Mouse (Mus musculus) T-helper 2 cell (primary cell): ENCODE measurements at regions not wholly inside any gene's neighbourhood (a gene's known extent, or its start where the extent isn't known, plus 50 kb on each side); places are given as distances from the start of the nearest gene placed in this dataset.

Experiments used
- in situ Hi-C: fragments of 300-600 bp; cut with MboI, MseI; formaldehyde crosslinking; loops from one replicate; pipeline ENCODE4 v1.15.1; 2025; ENCODE audit warnings: high pct_unique_total_duplicates

DNA sequence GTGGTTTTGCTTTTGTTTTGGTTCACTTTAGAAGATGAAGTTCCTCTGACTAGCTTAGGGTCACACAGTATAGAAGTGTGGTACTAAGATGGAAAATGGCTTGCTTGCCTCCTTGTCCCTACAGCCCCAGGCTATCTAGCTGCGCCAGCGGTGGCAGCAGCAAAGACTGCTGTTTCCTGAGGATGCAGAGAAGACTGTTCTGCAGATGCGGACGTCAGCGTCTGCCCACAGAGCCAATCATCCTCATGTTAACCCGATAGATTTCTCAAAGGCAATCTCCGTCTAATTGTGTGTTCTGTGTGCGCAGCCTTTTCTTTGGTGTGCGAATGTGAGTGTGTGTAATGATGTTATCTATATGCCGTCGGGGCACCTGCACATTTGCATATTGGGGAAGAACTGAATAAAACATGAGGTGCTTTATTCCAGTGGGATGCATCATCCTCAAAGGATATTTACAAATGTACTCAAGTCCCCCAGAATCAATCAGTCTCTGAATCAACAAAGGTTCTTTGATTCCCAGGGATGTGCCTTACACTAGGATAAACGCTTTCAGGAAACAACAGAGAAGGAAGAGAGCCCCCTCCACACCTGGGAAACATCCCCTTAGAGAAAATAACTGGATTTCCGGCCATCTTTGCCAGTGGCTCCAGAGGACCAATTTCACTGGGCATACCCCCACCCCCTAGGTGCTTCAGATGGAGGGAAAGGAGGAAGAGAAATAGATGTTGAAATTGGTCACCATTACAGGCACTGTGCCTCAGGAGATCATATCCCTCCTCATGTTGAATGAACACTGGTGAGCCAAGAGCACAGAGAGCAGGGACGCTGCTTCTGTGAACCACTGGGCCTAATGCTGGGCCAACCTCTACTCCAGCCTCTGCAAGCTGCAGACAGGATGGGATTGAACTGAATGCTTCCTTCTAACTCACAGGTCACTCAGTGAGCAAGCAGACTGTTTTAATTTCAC lies 409.7 kb upstream of the Plxna2 start:
- in situ Hi-C loops: no loop called here

DNA sequence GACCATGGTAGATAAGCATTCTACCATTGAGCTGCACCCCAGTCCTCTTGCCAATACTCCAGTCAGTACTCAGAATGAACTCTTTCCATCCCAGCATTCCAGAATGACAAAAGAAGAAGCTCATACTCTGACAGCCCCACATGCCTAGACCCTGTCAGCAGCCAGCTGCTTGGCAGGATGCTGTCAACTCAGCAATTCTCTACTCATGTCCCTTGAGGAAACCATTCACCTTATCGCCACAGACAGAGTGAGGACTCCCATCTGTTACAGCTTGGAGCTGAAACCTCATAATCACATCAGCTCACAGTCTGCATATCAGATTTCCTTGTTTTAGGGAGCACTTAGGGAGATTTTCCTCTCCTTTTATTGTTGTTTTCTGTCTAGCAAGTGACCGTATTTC lies 420.5 kb upstream of the Plxna2 start:
- in situ Hi-C loops: no loop called here

DNA sequence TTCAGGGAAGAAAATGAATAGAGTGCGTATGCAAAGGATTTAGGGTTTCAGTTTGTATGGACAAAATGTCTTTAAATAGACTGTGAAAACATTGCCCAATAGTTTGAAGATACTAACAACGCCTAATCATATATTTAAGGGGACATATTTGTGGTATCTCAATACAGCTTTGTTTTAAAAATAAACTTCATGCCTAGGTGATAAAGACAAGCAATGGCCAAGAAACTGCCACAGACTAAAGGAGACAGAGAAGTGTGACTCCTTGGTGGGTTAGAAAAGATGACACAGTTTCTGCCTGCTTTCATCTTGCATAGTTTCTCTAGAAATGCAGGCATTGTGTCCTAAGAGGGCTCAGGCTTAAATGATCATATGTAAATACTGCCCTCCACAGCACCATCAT lies 435.7 kb upstream of the Plxna2 start:
- in situ Hi-C loops: no loop called here

DNA sequence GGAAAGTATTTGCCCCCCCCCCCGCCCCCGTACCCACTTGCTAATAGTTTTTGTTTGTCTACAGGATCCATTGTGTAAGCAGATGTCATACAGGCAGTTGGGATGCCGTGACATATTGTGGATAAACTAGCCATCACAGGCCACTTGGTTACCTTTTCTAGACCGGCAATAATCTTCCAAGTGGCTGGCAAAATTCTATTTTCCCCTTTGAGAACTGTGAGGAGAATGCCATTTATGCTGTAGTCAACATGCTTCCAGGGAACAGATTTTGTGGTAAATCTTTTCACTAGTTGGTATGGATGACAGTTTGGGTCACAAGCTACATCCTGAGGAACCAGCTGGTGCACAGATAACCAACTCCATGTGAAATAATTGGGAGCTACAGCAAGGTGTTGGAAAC lies 456.5 kb upstream of the Plxna2 start:
- in situ Hi-C loops: no loop called here

DNA sequence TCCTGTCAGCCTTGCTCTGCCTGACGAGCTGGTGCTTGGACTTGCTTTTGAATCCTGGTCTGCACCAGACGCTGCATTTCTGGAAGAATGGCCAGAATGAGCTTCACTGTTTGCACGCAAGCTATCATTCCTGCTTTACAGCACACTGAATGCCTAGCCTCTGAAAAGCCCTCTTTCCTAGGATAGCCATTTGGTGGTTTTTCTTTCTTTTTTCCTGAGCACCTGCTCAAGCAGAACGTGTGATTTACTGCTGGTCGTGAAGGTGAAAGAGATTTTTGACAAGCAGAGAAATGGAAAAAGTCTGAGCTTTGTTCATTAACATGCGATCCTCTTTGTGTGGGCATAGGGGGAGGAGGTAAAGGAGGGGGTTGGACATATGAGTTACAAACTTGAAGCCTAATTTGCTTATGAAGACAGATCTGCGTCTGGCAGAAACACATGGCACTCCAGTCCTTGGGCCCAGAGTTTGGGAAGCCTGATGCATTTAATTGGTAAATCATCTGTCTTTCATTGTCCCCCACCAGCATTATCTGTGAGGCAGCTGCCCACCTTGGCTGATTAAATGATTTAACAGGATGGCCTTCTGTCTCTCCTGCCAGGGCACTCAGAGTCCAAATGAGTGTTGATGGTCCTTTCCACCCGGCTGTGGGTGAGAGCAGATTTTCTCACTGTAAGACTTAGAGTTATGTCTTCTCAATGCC lies 457.1 kb upstream of the Plxna2 start:
- in situ Hi-C loops: no loop called here

DNA sequence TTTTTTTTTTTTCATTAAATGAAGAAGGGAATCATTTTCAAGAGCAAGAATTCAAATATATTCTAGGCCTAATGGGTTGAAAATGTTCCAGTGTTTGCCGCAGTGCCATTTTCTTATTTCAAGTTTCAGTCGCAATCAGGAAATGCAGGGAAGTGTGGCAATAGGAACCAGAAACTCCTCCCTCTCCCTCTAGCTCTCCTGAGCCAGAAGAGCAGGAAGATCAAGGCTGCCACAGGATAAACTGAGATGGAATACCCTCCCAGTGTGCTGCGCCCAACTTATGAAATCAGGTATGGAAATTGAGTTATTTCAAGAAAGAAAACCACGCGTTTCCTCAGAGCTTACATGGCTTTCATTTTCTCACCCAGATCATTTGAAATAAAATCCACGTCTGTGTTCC lies 460.8 kb upstream of the Plxna2 start:
- in situ Hi-C loops: no loop called here

DNA sequence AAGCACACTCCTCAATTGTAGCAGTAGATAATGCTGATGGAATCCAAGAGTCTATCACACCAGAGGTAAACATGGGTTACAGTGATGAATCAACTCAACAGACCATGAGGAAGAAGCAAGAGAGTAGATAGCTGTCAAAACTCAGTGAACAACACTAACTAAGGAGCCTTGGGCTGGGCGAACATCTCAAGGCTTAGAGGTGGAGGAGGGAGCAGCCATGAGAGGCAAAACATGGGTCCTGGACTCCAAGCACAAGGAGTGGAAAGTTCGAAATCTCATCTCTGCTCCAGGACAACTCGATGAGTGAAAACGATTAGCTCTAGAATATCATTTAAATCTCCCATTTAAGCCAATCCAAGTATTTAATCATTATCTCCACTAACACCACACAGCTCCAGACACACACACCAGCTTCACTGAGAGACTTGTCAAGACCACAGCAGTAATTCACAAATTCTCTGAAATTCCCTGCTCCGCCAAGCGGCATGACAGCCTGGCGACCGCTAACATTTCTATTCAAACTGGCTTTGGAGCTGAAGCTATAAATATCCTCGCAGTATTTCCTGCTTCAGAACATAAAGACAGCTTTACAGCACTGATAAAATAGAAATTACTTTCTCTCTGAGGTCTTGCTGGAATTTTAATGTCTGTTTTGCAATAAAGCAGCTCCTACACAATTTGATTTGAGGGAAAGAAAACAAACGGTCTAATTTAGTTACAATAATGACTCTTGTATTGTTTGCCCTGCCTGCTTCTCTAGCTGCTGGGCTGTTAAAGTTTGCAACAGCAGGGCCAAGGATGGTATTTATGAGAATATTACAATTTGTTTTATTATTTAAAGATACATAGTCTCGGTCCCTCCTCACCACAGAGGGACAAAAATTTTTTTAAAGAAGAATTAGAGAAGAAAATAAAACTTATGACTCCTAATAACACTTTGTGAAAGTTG lies 469.3 kb upstream of the Plxna2 start:
- in situ Hi-C loops: no loop called here

DNA sequence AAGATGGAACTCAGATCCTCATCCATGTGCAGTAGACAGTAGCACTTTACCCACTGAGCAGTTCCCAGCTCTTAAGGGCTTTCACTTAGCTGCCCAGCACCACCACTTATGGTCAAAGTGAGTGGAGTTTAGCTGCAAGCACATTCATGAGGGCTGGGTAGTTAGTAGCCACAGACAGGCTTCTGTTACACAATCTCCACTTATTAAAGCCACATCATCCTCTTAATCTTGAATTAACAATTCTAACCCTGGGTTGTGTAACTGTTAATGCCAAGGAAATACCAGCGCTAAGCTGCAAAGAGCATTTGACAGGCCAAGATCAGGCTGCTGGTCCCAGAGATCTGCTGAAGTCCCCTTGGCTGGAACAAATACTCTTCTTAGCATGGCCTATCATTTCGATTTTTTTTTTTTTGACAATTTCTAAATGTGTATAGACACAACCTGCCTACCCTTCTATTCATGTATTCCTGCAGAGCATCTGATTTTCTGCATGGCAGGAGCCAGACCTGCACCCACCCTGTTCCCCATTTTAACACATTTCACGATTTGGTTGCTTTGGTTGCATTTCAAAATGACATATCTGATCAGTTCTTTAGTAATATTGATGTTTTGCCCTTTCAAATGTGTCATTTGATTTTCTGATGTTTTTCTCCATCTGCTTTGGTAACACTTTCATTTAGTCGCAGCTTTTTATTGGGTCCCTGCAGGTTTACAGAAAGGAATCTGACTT lies 500.2 kb upstream of the Plxna2 start:
- in situ Hi-C loops: no loop called here

DNA sequence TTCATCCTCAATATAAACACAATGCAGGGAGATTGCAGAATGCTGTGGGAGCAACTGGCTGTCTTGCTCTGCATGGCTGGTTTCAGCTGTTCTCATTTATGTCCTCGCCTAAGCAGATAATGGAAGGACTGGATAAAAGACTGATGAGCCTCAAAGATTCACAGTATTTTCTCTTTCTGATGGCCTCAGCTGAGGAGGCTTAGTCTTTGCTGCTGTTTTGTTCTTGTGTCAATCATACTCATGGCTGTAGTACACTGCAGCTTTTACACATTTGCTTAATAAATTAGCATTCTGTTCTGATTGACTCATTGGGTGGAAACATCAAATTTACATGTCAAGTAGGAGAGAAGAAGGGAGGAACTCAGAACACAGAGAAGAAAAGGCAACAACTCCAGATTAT lies 503.6 kb upstream of the Plxna2 start:
- in situ Hi-C loops: no loop called here

DNA sequence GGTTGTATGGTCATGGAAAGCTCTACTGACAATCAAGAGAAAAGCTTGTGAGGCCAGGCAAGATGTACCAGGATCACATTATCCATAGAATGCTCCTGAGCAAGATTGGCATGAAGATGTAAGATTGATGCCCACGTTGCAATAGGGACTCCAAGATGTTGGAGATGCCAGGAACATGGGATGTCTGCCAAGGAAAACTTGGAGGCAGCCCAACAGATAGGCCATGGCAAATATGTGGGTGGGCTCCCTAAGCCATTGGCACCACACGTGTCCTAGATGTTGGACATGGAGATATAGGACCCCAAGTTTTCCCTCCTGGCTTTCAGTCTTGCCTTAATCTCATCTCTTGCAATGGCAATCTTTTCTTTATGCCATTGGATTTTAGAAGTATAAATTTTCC lies 506.1 kb upstream of the Plxna2 start:
- in situ Hi-C loops: no loop called here

DNA sequence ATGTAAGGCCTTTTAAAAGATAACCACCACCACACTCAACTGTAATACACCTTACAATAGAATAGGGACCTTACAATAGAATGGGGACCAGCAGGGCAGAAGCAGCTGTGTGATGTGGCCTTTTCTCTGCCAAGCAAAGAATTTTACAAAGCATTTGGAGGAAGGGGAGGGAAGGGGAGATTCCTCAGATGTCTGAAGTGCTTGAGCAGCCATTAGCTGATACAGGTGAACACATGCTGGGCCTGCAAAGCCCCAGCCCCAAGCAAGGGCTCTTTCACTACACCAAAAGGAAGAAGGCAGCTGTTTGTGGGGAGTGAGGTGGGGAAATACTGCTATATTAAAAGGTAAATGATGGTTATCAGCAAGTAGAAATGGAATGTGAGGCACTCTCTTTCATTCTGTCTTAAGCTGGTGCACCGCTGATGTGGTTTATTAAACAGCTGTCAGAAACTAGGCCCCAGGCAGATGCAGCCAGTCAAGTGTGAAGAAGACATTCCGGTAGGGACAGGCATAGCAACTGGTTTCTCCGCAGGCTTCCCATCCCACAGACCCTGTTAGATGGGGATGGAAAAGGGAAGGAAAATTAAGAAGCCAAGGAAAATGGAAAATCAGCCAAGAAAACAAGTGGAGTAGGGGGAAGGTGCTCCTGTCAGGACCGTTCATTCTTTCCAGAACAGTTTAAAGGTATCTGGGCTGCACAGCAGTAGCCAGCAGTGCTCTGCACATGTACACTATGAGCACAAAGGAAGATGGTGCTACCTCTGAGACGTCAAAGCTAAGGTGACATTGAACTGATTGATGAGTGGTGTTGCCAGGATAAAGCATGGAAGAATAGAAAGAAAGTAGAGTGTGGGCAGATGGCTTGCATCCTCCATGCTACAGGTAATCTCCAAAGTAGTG lies 508.6 kb upstream of the Plxna2 start:
- in situ Hi-C loops: no loop called here

DNA sequence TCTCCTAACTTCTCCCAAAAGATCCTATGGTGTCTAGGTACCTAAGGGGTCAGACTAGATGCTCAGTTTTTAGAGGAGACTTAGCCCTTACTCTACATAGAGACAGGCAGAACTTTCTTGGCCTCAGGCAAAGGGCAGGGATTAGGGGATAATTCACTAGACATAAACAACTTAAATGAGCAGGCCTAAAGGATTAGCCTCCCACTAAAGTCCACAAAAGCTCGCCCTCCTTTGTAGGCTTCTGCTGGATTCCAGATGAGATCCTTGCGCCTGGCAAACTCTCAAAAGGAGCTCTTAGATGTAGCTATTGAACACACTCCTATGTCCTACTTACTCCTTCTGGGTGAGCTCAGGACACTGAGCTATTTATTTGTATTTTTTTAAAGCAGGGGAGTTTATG lies 509.9 kb upstream of the Plxna2 start:
- in situ Hi-C loops: no loop called here

DNA sequence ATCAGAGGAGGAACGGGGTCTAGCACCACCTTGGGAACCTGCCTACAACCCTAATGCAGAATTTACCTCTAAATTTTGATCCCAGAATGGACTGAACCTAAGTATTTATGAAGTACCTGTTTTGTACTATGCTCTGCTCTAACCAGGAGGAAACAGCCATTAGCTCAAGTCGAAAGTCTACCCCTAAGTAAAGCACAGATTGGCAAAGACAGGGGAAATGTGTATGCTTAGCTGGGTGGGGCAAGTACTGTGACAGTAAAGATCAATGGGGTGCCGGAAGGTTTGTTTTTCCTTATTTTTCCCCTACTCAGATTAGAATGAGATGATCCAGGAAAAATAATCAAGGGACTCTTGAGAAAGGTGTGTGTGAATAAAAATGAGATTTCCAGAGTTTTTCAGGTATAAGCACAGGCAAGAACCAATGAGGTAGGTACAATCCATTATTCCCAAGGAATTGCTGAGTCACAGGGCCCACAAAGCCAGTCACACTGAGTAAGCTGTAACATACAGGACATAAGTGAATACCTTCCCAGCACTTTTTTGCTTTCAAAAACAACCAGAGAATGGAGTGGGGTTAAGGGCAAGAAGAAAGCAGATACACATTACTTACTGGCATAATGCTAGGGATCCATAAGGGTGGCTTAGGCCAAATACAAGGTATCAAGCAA lies 510.6 kb upstream of the Plxna2 start:
- in situ Hi-C loops: no loop called here

DNA sequence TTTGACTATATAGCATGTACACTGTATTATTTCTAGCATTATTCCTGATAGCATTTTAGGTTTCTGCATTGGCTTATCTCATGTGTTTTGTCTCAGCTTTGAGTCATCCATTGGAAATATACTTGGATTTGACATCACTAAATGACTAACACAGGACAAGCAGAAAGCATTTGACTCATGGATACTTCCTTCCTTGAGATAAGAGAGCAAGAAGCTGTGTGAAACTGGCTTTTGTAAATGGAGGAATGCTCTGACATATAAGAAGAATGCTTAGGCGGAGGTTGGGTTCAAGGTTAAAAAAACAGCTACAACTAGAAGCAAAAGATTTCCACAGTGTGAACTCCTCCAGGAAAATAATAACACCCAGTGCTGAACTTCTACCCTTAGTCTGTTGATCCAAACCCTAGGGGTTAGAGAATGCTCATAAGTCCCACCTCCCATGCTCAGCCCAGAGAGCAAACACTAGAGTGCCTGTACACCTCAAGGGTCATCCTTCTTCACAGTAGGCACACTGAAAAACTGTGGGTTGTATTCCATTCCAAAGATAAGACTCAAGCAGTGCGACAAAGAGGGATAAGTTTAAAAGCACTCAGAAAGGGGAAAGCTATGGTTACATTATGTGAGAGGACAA lies 528.0 kb upstream of the Plxna2 start:
- in situ Hi-C loops: no loop called here

DNA sequence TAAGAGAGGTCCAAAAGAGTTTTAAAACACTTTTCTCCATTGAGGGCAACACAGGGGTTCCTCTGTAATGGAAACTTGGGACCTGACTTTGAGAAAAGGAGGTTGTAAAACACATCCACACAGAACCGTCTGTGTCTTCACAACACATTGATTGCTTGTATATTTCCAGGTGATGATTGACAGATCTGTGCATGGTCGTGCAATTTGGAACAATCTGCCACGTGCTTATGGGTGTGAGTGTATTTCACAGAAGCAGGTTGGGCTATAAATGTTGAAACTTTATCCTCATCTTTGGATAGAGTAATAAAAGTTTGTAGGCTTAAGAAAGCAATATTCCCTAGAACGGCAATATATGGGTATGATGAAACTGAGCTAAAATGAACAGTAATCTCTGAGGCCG lies 559.5 kb upstream of the Plxna2 start:
- in situ Hi-C loops: no loop called here

DNA sequence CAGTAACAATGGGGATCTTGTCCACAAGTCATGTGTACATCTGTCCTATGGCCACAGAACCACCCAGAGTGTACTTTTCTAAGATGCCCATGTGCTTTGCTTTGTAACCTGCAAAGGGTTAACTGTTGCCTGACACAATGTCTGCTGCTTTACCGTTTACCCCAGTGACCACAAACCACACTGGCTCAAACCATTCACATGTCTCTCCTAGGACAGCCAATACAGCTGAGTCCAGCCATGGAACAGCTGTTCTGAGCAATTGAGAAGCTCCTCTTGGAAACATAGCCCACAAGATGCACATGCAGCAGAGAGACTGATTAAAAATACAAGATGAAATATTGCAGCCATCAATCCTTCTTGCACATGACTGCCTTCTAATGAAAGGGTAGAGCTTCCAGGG lies 561.5 kb upstream of the Plxna2 start:
- in situ Hi-C loops: no loop called here

DNA sequence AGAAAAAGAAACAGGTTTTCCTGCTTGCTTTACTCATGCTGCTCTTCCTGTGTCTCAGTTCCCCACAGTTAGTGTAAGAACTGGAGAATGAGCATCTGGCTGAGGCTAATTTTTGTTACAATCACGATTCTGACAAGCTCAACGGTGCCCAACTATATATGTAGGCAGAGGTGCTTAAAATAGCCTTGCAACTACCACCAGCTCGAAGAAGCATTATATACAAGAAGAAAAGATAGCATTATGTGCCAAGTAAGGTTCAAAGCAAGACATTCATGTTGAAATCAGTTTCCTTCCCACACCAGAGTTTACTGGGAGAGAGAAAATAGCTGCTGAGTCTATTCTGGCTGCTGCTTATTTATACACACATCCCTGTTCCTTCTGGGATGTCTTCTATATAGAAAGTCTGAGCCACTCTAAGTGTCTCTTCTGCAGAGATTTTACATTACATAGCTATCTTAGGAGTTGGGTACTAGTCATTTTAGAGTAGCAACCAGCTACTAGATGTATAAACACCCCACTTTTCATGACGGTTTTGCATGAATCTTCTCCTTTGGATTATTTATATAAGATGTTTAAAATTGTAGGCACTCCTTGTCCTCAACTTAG lies 568.2 kb upstream of the Plxna2 start:
- in situ Hi-C loops: no loop called here

DNA sequence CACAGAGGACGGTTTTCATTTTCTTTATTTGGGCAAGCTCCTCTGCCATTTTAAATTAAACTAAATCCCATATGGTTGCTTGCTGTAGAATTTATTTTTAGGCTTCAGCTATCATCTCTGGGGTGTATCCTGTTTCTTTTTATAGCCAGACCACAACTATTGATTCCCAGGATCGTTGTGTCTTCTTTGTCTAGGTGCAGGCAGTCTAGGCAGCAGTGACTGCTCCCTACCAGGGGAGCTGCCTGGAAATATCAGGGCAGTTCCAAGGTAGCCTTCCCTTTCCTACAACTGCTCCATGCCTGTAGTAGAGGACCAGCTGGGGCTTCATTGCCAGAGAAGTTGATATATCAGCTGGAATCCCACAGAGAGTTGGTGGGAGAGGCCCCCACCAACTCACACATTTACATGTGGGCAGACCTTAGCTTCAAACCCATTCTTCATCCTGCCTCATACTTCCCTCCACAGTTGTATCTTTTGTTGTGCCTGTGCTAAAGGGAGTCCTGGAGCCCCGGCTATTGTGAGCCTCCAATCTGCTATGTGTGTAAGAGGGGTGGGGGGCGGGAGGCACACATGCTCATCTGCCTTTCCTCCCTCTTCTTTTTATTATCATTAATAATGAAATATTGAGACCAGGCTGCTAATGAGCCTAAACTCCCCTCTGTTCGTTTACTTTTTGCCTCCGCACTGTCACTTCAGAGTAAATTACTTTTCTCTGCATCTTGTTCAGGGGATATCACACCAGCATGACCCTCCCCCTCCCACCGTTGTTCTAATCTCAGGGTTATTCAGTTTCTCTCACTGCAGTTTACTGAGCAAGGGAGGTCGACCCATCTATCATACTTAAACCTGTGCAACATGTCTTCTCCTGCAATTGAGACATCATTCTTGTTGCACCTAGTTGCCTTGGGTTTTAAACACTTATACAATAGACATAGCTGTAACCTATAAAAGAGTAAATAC lies 576.3 kb upstream of the Plxna2 start:
- in situ Hi-C loops: no loop called here
